Mouse (Mus musculus): ENCODE measurements around the gene Gm3460.
"Not testable (repeated sequence)": the region's sequence is repeated elsewhere in the genome, so short reads cannot be mapped to it uniquely, and the experiment has no call there.

The Gm3460 gene

DNA sequence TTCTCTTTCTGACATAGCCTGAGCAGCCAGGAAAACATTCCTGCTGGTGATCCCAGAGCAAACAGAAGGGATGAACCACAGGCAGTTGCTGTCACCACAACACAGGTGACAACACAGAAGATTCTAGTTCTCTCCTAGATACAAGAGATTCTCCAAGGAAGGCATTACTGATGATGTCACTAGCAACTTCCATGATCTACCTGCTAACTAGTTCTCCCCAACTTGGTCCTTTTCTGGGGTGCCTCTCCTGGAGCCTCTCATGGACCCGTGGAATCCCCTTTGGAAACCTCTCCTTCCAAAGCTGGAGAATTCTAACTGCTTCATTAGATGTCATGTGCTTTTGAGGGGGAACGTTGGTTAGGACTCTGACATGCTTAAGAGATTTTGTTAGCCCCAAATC is at the start of gene Gm3460:
Gene Gm3460 (minus strand): TSS at position 101 of the 400 bp plus-strand sequence.
- not testable (repeated sequence) for DNase-seq

DNA sequence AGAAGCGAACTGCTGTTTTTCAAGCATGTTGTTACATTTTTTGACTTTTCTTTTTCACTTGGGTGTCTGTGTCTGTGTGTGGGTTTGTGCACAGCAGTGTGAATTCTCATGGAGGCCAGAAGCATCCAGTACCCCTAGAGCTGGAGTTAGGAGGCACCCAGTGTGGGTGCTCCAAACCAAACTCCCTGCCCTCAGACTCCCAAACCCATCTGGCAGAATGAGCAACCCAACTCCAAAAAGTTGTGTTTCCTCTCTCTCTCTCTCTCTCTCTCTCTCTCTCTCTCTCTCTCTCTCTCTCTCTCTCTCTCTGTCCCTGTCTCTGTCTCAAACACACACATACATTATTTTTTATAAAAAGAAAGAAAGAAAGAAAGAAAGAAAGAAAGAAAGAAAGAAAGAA is 15.8 kb downstream of the Gm3460 start:
- DNase-seq: peak in 1 of 2 experiments; percentile 0

- peak in 1 of 2 experiments; percentile 2 for DNase-seq
These were observed 17.2 kb downstream of the Gm3460 start for GRCm38 (mm10) chr14:6605004-6605403.

- peak; percentile 8 to 29 for DNase-seq
These were observed 17.7 kb downstream of the Gm3460 start for GRCm38 (mm10) chr14:6604551-6604950.

DNA sequence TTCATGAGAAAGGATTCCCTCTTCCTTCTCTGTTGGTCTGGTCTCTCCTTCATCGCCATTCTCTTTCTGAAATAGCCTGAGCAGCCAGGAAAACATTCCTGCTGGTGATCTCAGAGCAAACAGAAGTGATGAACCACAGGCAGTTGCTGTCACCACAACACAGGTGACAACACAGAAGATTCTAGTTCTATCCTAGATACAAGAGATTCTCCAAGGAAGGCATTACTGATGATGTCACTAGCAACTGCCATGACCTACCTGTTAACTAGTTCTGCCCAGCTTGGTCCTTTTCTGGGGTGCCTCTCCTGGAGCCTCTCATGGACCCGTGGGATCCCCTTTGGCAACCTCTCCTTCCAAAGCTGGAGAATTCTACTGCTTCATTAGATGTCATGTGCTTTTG is 31.7 kb downstream of the Gm3460 start, which contains the start of gene Gm3629:
Gene Gm3629 (minus strand): TSS at position 101 of the 400 bp plus-strand sequence.
- not testable (repeated sequence) for DNase-seq
